Mouse (Mus musculus) kidney, embryonic 16.5 days (tissue): ENCODE results near the gene Lekr1. TPM values are rescaled to one million over a fixed set of nuclear protein-coding genes. Genes with fewer than 3 reads are reported as not detected.

Experiments
- ATAC-seq: fragments of 200-750 bp; cut with Nextera tagmentation; 2 replicates; pipeline ENCODE4 v1.8.0; 2017; ENCODE audit warnings: moderate TSS enrichment; ENCODE audit not compliant: low FRiP score, low TSS enrichment
- H3K27ac ChIP-seq: fragments of 300-500 bp; sonication (generic); 2 replicates; pipeline ENCODE4 v1.5.1; 2014; ENCODE audit warnings: low read length
- H3K27me3 ChIP-seq: fragments of 300-500 bp; sonication (generic); 2 replicates; pipeline ENCODE4 v1.6.1; 2014; ENCODE audit warnings: low read length, control low read depth, mixed read lengths; ENCODE audit not compliant: insufficient read depth
- H3K36me3 ChIP-seq: fragments of 300-500 bp; sonication (generic); 2 replicates; pipeline ENCODE4 v1.6.1; 2014; ENCODE audit warnings: low read length, control low read depth, mixed read lengths; ENCODE audit not compliant: insufficient read depth
- H3K4me1 ChIP-seq: fragments of 300-500 bp; sonication (generic); 2 replicates; pipeline ENCODE4 v1.6.1; 2014; ENCODE audit warnings: low read length, control low read depth, mixed read lengths; ENCODE audit not compliant: insufficient read depth
- H3K4me2 ChIP-seq: fragments of 300-500 bp; sonication (generic); replicated peaks from 2 replicates; pipeline ENCODE4 v1.6.1; 2014; ENCODE audit warnings: low read depth, low read length
- H3K4me3 ChIP-seq: fragments of 300-500 bp; sonication (generic); 2 replicates; pipeline ENCODE4 v1.5.1; 2014; ENCODE audit warnings: mild to moderate bottlenecking, low read length
- H3K9ac ChIP-seq: fragments of 300-500 bp; sonication (generic); replicated peaks from 2 replicates; pipeline ENCODE4 v1.6.1; 2014; ENCODE audit warnings: low read length
- H3K9me3 ChIP-seq: fragments of 300-500 bp; sonication (generic); 2 replicates; pipeline ENCODE4 v1.6.1; 2016; ENCODE audit warnings: low read length, control low read depth
- WGBS: fragments of 180-500 bp; shearing (Covaris S2); extraction: QIAGEN DNeasy Blood & Tissue Kit; methylation state at CpG from one replicate; pipeline ENCODE4 v1.1.7; 2014; 5-methylcytosine and 5-hydroxymethylcytosine counted together
- polyA plus RNA-seq: library from polyadenylated mRNA; unstranded; fragments of >200 nt; fragmentation: Nextera tagmentation; extraction: Ambion mirVana; gene quantifications from 2 replicates; pipeline ENCODE4 v1.2.1, GENCODE M21; 2015

The Lekr1 gene
- polyA plus RNA-seq, 1 experiment from 2014 or later: 7.7 TPM

DNA sequence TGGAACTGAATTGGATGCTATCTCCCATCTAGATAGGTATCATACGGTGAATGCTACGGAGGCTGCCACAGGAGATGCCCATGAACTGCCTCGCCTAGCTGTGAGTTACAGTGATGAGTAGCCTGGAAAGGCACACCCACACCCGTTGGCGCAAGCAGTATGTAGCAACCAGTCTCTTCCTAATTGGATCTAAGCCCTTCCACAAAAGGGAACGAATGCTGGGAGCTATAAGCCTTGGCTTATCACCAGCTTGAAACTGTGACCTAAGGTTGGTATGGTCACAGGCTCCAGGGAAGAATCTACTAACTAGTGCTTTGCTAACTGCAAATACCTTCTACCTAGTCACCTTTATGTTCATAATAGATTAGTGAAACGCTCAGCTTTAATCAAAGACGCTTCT is 175.1 kb downstream of the Lekr1 start:
- H3K4me1 ChIP-seq: no peaks in the 10 kb centered on the region
- H3K36me3 ChIP-seq: no peaks in the 10 kb centered on the region
- H3K9ac ChIP-seq: no peak overlapping the region
- no peaks in the 10 kb centered on the region for H3K9me3 ChIP-seq
- no peak for ATAC-seq
- H3K4me2 ChIP-seq: no peak overlapping the region
- H3K4me3 ChIP-seq: no peak overlapping the region
- 87% methylated on average over 8 of the region's 8 CpGs for WGBS
- H3K27me3 ChIP-seq: no peaks in the 10 kb centered on the region
- H3K27ac ChIP-seq: no peak overlapping the region

DNA sequence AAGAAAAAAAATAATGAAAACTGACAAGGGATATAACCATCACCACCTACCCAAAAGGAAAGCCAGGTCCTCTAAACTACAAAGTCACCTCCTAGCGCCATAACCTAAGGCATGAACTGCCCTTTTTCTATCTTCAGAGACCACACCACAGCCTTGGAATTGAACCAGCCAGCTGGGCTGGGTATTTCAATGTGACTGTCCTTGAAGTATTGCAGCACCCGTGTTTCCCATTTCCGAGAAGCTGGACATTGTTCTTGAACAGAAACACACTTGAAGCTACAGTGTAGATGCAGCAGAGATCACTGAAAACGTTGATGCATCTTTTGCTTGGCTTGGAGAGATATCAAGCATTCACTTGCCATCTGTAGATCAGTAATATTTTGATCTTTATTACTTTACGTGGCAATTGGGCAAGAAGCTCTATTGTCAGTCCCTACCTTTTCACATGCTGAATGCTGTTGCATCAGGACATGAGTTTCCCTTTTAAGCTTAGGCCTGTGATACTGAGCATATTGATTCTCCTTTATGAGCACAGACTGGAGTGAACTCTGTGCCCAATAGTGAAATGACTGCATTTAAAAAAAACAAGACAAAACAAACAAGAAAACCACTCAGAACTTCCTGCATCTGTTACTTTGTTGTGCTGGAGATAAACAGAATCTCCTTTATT is 176.6 kb downstream of the Lekr1 start:
- H3K27me3 ChIP-seq: no peaks in the 10 kb centered on the region
- H3K4me3 ChIP-seq: no peak overlapping the region
- no peaks in the 10 kb centered on the region for H3K4me1 ChIP-seq
- no peak overlapping the region for H3K27ac ChIP-seq
- 81% methylated on average over 5 of the region's 5 CpGs for WGBS
- no peaks in the 10 kb centered on the region for H3K36me3 ChIP-seq
- no peak for ATAC-seq
- H3K9me3 ChIP-seq: no peaks in the 10 kb centered on the region
- H3K4me2 ChIP-seq: no peak overlapping the region
- no peak overlapping the region for H3K9ac ChIP-seq

DNA sequence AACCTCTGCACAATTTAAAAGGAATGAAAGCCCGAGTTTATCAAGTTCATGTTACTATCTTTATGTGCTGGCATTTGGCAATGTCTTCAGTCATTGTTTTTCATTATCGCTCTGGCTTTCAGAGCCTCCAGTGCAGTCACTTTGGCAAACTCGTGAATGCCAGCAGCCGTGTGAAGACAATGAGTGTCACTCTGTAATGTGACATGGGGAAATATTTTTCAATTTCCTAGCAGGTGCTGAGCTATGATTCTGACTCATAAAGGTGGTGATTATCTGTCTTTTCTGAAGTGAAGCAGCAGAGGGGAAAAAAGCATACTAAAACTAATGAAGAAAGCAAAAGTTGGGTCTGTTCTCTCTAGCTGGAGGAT is 177.1 kb downstream of the Lekr1 start:
- no peaks in the 10 kb centered on the region for H3K4me1 ChIP-seq
- no peaks in the 10 kb centered on the region for H3K36me3 ChIP-seq
- no peaks in the 10 kb centered on the region for H3K27me3 ChIP-seq
- 65% methylated on average over 4 of the region's 4 CpGs for WGBS
- H3K9me3 ChIP-seq: no peaks in the 10 kb centered on the region
- no peak overlapping the region for H3K4me3 ChIP-seq
- H3K4me2 ChIP-seq: no peak overlapping the region
- no peak overlapping the region for H3K27ac ChIP-seq
- H3K9ac ChIP-seq: no peak overlapping the region
- ATAC-seq: no peak

GRCm38 (mm10) chr3:65844302-65844701 is 178.3 kb downstream of the Lekr1 start:
- WGBS: 91% methylated on average over 10 of the region's 10 CpGs
- H3K36me3 ChIP-seq: no peaks in the 10 kb centered on the region
- H3K27me3 ChIP-seq: no peaks in the 10 kb centered on the region
- no peak overlapping the region for H3K9ac ChIP-seq
- no peaks in the 10 kb centered on the region for H3K9me3 ChIP-seq
- no peak overlapping the region for H3K4me3 ChIP-seq
- H3K4me2 ChIP-seq: no peak overlapping the region
- H3K4me1 ChIP-seq: no peaks in the 10 kb centered on the region
- no peak for ATAC-seq
- H3K27ac ChIP-seq: no peak overlapping the region

GRCm38 (mm10) chr3:65844851-65845552 is 179.0 kb downstream of the Lekr1 start:
- Histone ChIP-seq H3K27me3 (no peaks in the 10 kb centered on the region), H3K36me3 (no peaks in the 10 kb centered on the region), H3K27ac (no peak overlapping the region), H3K9me3 (no peaks in the 10 kb centered on the region), H3K4me2 (no peak overlapping the region), H3K9ac (no peak overlapping the region), H3K4me3 (no peak overlapping the region), H3K4me1 (no peaks in the 10 kb centered on the region)
- ATAC-seq: no peak
- WGBS: 66% methylated on average over 8 of the region's 8 CpGs

- Histone ChIP-seq H3K4me2 (no peak overlapping the region), H3K4me3 (no peak overlapping the region), H3K9me3 (no peaks in the 10 kb centered on the region), H3K9ac (no peak overlapping the region), H3K4me1 (no peaks in the 10 kb centered on the region), H3K27me3 (no peaks in the 10 kb centered on the region), H3K36me3 (no peaks in the 10 kb centered on the region), H3K27ac (no peak overlapping the region)
- WGBS: 85% methylated on average over 4 of the region's 4 CpGs
- ATAC-seq: no peak
These were observed 181.2 kb downstream of the Lekr1 start for GRCm38 (mm10) chr3:65847158-65847787.

DNA sequence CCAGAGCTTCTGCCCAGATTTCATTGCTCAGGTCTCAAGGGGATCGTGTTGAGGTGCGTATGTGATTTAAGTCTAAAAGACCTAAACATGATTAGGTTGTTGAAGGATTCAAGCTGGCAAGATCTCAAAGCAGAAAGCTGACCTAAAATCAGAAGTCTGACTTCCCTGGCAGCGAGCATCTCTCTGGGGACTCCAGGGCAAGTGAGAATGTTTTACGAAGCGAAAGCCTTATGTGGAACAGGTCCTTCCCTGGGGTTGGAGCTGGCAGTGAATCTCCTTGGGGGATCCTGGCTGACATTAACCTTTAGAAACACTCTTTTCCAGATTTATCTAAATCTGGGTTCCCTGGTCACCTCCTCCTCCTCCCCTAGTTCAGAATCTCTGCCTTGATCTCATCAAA is 187.7 kb downstream of the Lekr1 start:
- Histone ChIP-seq H3K4me2 (no peak overlapping the region), H3K9me3 (no peaks in the 10 kb centered on the region), H3K4me3 (no peak overlapping the region), H3K36me3 (no peaks in the 10 kb centered on the region), H3K27me3 (no peaks in the 10 kb centered on the region), H3K27ac (no peak overlapping the region), H3K9ac (no peak overlapping the region), H3K4me1 (peaks cover 9% of the 10 kb centered on the region)
- 67% methylated on average over 5 of the region's 5 CpGs for WGBS
- no peak for ATAC-seq

- Histone ChIP-seq H3K27ac (no peak overlapping the region), H3K4me1 (peaks cover 13% of the 10 kb centered on the region), H3K27me3 (no peaks in the 10 kb centered on the region), H3K9me3 (no peaks in the 10 kb centered on the region), H3K9ac (no peak overlapping the region), H3K36me3 (no peaks in the 10 kb centered on the region), H3K4me3 (no peak overlapping the region), H3K4me2 (no peak overlapping the region)
- WGBS: 88% methylated on average over 5 of the region's 5 CpGs
- ATAC-seq: no peak
These were observed 189.5 kb downstream of the Lekr1 start for GRCm38 (mm10) chr3:65855521-65855920.

GRCm38 (mm10) chr3:65858118-65858517 is 192.1 kb downstream of the Lekr1 start:
- Histone ChIP-seq H3K4me2 (peak overlapping the region; percentile 33), H3K9me3 (no peaks in the 10 kb centered on the region), H3K4me1 (peaks cover 33% of the 10 kb centered on the region), H3K36me3 (no peaks in the 10 kb centered on the region), H3K27me3 (no peaks in the 10 kb centered on the region), H3K4me3 (no peak overlapping the region), H3K27ac (no peak overlapping the region), H3K9ac (no peak overlapping the region)
- ATAC-seq: no peak
- 36% methylated on average over 11 of the region's 11 CpGs for WGBS
